Mouse (Mus musculus) heart, embryonic 15.5 days (tissue): ENCODE measurements at regions not wholly inside any gene's neighbourhood (a gene's known extent, or its start where the extent isn't known, plus 50 kb on each side); places are given as distances from the start of the nearest gene placed in this dataset.
"Not testable (repeated sequence)": the region's sequence is repeated elsewhere in the genome, so short reads cannot be mapped to it uniquely, and the experiment has no call there.

ENCODE experiments used
- ATAC-seq: fragments of 200-750 bp; cut with Nextera tagmentation; replicated peaks from 2 replicates; pipeline ENCODE4 v1.8.0; 2017; ENCODE audit warnings: low read depth, moderate TSS enrichment; ENCODE audit not compliant: insufficient number of reproducible peaks, insufficient read depth, low FRiP score
- H3K27ac ChIP-seq: fragments of 300-500 bp; sonication (generic); 2 replicates; pipeline ENCODE4 v1.5.1; 2015; ENCODE audit warnings: mild to moderate bottlenecking, inconsistent platforms
- H3K27me3 ChIP-seq: fragments of 300-500 bp; sonication (generic); 2 replicates; pipeline ENCODE4 v1.6.1; 2015; ENCODE audit warnings: inconsistent platforms
- H3K36me3 ChIP-seq: fragments of 300-500 bp; sonication (generic); 2 replicates; pipeline ENCODE4 v1.6.1; 2015; ENCODE audit warnings: mild to moderate bottlenecking, inconsistent platforms
- H3K4me1 ChIP-seq: fragments of 300-500 bp; sonication (generic); replicated peaks from 2 replicates; pipeline ENCODE4 v1.6.1; 2015; ENCODE audit warnings: inconsistent platforms
- H3K4me2 ChIP-seq: fragments of 300-500 bp; sonication (generic); 2 replicates; pipeline ENCODE4 v1.6.1; 2015; ENCODE audit warnings: inconsistent platforms, mild to moderate bottlenecking, moderate library complexity
- H3K4me3 ChIP-seq: fragments of 300-500 bp; sonication (generic); 2 replicates; pipeline ENCODE4 v1.5.1; 2015; ENCODE audit warnings: mild to moderate bottlenecking, inconsistent platforms
- H3K9ac ChIP-seq: fragments of 300-500 bp; sonication (generic); 2 replicates; pipeline ENCODE4 v1.6.1; 2015; ENCODE audit warnings: mild to moderate bottlenecking, inconsistent platforms
- H3K9me3 ChIP-seq: fragments of 300-500 bp; sonication (generic); replicated peaks from 2 replicates; pipeline ENCODE4 v1.6.1; 2016; ENCODE audit warnings: inconsistent platforms
- WGBS: fragments of 180-500 bp; shearing (Covaris S2); methylation state at CpG from one replicate; pipeline ENCODE4 v1.1.7; 2015; ENCODE audit warnings: mixed read lengths; 5-methylcytosine and 5-hydroxymethylcytosine counted together

- no peak overlapping the region for H3K4me2 ChIP-seq
- H3K4me1 ChIP-seq: no peaks in the 10 kb centered on the region
- no peaks in the 10 kb centered on the region for H3K36me3 ChIP-seq
- no peak overlapping the region for H3K4me3 ChIP-seq
- no peak for ATAC-seq
- no peaks in the 10 kb centered on the region for H3K27me3 ChIP-seq
- no peak overlapping the region for H3K27ac ChIP-seq
- 47% methylated on average over 4 of the region's 4 CpGs for WGBS
- H3K9ac ChIP-seq: no peak overlapping the region
- H3K9me3 ChIP-seq: no peaks in the 10 kb centered on the region
These were observed 76.8 kb upstream of the Smg1 start for GRCm38 (mm10) chr7:118320307-118320706.

- no peak for ATAC-seq
- 64% methylated on average over 12 of the region's 12 CpGs for WGBS
- H3K4me3 ChIP-seq: no peak overlapping the region
These were observed 75.1 kb upstream of the Smg1 start for GRCm38 (mm10) chr7:118318432-118319135.

GRCm38 (mm10) chr7:118314886-118315285, 71.4 kb upstream of the Smg1 start:
- not testable (repeated sequence) for ATAC-seq, H3K4me1 ChIP-seq, H3K27ac ChIP-seq, H3K27me3 ChIP-seq, H3K36me3 ChIP-seq, H3K4me2 ChIP-seq, H3K9me3 ChIP-seq, H3K4me3 ChIP-seq, H3K9ac ChIP-seq
- WGBS: 62% methylated on average over 10 of the region's 10 CpGs

More at GRCm38 (mm10) chr7:118318432-118319135, 75.1 kb upstream of the Smg1 start:
- Histone ChIP-seq H3K4me1 (no peaks in the 10 kb centered on the region), H3K4me2 (no peak overlapping the region), H3K27me3 (0 out of 2 replicates have a peak, but pooled peaks cover 4% of the 10 kb centered on the region), H3K9ac (no peak overlapping the region), H3K27ac (no peak overlapping the region), H3K9me3 (no peaks in the 10 kb centered on the region), H3K36me3 (no peaks in the 10 kb centered on the region)

- WGBS: 73% methylated on average over 8 of the region's 8 CpGs
- H3K4me2 ChIP-seq: no peak overlapping the region
- H3K36me3 ChIP-seq: no peaks in the 10 kb centered on the region
- no peak overlapping the region for H3K27ac ChIP-seq
- no peak for ATAC-seq
- no peaks in the 10 kb centered on the region for H3K4me1 ChIP-seq
- H3K9me3 ChIP-seq: no peaks in the 10 kb centered on the region
- 0 out of 2 replicates have a peak, but pooled peaks cover 4% of the 10 kb centered on the region for H3K27me3 ChIP-seq
- H3K9ac ChIP-seq: no peak overlapping the region
- H3K4me3 ChIP-seq: no peak overlapping the region
These were observed 70.8 kb upstream of the Smg1 start for GRCm38 (mm10) chr7:118314228-118314658.

- H3K4me1 ChIP-seq: no peaks in the 10 kb centered on the region
- no peak overlapping the region for H3K9ac ChIP-seq
- ATAC-seq: no peak
- no peaks in the 10 kb centered on the region for H3K36me3 ChIP-seq
- 0 out of 2 replicates have a peak, but pooled peaks cover 4% of the 10 kb centered on the region for H3K27me3 ChIP-seq
- no peaks in the 10 kb centered on the region for H3K9me3 ChIP-seq
- H3K4me3 ChIP-seq: no peak overlapping the region
- WGBS: 65% methylated on average over 8 of the region's 8 CpGs
- no peak overlapping the region for H3K27ac ChIP-seq
- H3K4me2 ChIP-seq: no peak overlapping the region
These were observed 70.3 kb upstream of the Smg1 start for GRCm38 (mm10) chr7:118313818-118314217.

- no peak overlapping the region for H3K4me2 ChIP-seq
- no peak overlapping the region for H3K9ac ChIP-seq
- no peaks in the 10 kb centered on the region for H3K4me1 ChIP-seq
- no peaks in the 10 kb centered on the region for H3K36me3 ChIP-seq
- H3K4me3 ChIP-seq: no peak overlapping the region
- H3K9me3 ChIP-seq: no peaks in the 10 kb centered on the region
- WGBS: 63% methylated on average over 5 of the region's 5 CpGs
- no peak overlapping the region for H3K27ac ChIP-seq
- 0 out of 2 replicates have a peak, but pooled peaks cover 7% of the 10 kb centered on the region for H3K27me3 ChIP-seq
- no peak for ATAC-seq
These were observed 66.3 kb upstream of the Smg1 start for GRCm38 (mm10) chr7:118309733-118310132.

- 87% methylated on average over 2 of the region's 2 CpGs for WGBS
- no peak overlapping the region for H3K27ac ChIP-seq
- ATAC-seq: no peak
- no peak overlapping the region for H3K4me2 ChIP-seq
- H3K4me1 ChIP-seq: no peaks in the 10 kb centered on the region
- H3K9me3 ChIP-seq: no peaks in the 10 kb centered on the region
- no peak overlapping the region for H3K9ac ChIP-seq
- no peak overlapping the region for H3K4me3 ChIP-seq
- no peaks in the 10 kb centered on the region for H3K36me3 ChIP-seq
- H3K27me3 ChIP-seq: 0 out of 2 replicates have a peak, but pooled peaks cover 3% of the 10 kb centered on the region
These were observed 65.4 kb upstream of the Smg1 start for GRCm38 (mm10) chr7:118308882-118309281.

- Histone ChIP-seq H3K9me3 (no peaks in the 10 kb centered on the region), H3K9ac (no peak overlapping the region), H3K4me3 (no peak overlapping the region), H3K36me3 (no peaks in the 10 kb centered on the region), H3K4me1 (no peaks in the 10 kb centered on the region), H3K27ac (no peak overlapping the region), H3K4me2 (no peak overlapping the region), H3K27me3 (0 out of 2 replicates have a peak, but pooled peaks cover 3% of the 10 kb centered on the region)
- under 1% methylated on average over 8 of the region's 8 CpGs for WGBS
- ATAC-seq: no peak
These were observed 61.3 kb upstream of the Smg1 start for GRCm38 (mm10) chr7:118304812-118305211.

- H3K4me3 ChIP-seq: no peak overlapping the region
- no peaks in the 10 kb centered on the region for H3K9me3 ChIP-seq
- H3K4me1 ChIP-seq: no peaks in the 10 kb centered on the region
- no peak for ATAC-seq
- H3K27ac ChIP-seq: no peak overlapping the region
- H3K27me3 ChIP-seq: 0 out of 2 replicates have a peak, but pooled peaks cover 3% of the 10 kb centered on the region
- H3K36me3 ChIP-seq: no peaks in the 10 kb centered on the region
- 48% methylated on average over 2 of the region's 2 CpGs for WGBS
- no peak overlapping the region for H3K4me2 ChIP-seq
- H3K9ac ChIP-seq: no peak overlapping the region
These were observed 60.9 kb upstream of the Smg1 start for GRCm38 (mm10) chr7:118304338-118304737.

GRCm38 (mm10) chr7:118303921-118304320, 60.5 kb upstream of the Smg1 start:
- ATAC-seq: no peak
- no peaks in the 10 kb centered on the region for H3K4me1 ChIP-seq
- no peak overlapping the region for H3K4me2 ChIP-seq
- no peaks in the 10 kb centered on the region for H3K36me3 ChIP-seq
- H3K9me3 ChIP-seq: no peaks in the 10 kb centered on the region
- H3K27me3 ChIP-seq: 0 out of 2 replicates have a peak, but pooled peaks cover 3% of the 10 kb centered on the region
- no peak overlapping the region for H3K4me3 ChIP-seq
- H3K27ac ChIP-seq: no peak overlapping the region
- no peak overlapping the region for H3K9ac ChIP-seq
- WGBS: 81% methylated on average over 6 of the region's 6 CpGs

GRCm38 (mm10) chr7:118300678-118301342, 57.3 kb upstream of the Smg1 start:
- no peaks in the 10 kb centered on the region for H3K9me3 ChIP-seq
- no peak; the same call in 1 of the 2 replicates for ATAC-seq
- no peak overlapping the region for H3K27ac ChIP-seq
- H3K27me3 ChIP-seq: no peaks in the 10 kb centered on the region
- H3K4me3 ChIP-seq: no peak overlapping the region
- WGBS: 68% methylated on average over 7 of the region's 7 CpGs
- H3K36me3 ChIP-seq: no peaks in the 10 kb centered on the region
- H3K4me1 ChIP-seq: no peaks in the 10 kb centered on the region
- H3K9ac ChIP-seq: no peak overlapping the region
- no peak overlapping the region for H3K4me2 ChIP-seq
